Mouse (Mus musculus): ENCODE results near the gene H2-DMa. TPM values are rescaled to one million over a fixed set of nuclear protein-coding genes. Genes with fewer than 3 reads are reported as not detected.

H2-DMa gene
- polyA plus RNA-seq, 1 experiment from 2014 or later, result 15.8 TPM

Other genes starting within 250 kb of the H2-DMa start
- not detected in 2 replicates for gene Gm7029, start 245.7 kb upstream of the H2-DMa start, polyA plus RNA-seq (2015; fragmentation: Nextera tagmentation; extraction: Ambion mirVana)
- gene Kifc1, start 228.9 kb upstream of the H2-DMa start, polyA plus RNA-seq (2015; fragmentation: Nextera tagmentation; extraction: Ambion mirVana), result 3.7 and 4.6 TPM in 2 replicates
- 0.32 and 0.54 TPM in 2 replicates for gene Platr17, start 214.4 kb upstream of the H2-DMa start, polyA plus RNA-seq (2015; fragmentation: Nextera tagmentation; extraction: Ambion mirVana)
- 61.5 and 63.1 TPM in 2 replicates for gene Daxx, start 210.1 kb upstream of the H2-DMa start, polyA plus RNA-seq (2015; fragmentation: Nextera tagmentation; extraction: Ambion mirVana)
- 13.7 and 15.4 TPM in 2 replicates for gene Tapbp, start 203.6 kb upstream of the H2-DMa start, polyA plus RNA-seq (2015; fragmentation: Nextera tagmentation; extraction: Ambion mirVana)
- gene Zbtb22, start 203.6 kb upstream of the H2-DMa start, polyA plus RNA-seq (2015; fragmentation: Nextera tagmentation; extraction: Ambion mirVana), result 17.1 and 17.2 TPM in 2 replicates
- 40.8 and 52.3 TPM in 2 replicates for gene Rgl2, start 190.0 kb upstream of the H2-DMa start, polyA plus RNA-seq (2015; fragmentation: Nextera tagmentation; extraction: Ambion mirVana)
- 182 and 196 TPM in 2 replicates for gene Pfdn6, start 179.2 kb upstream of the H2-DMa start, polyA plus RNA-seq (2015; fragmentation: Nextera tagmentation; extraction: Ambion mirVana)
- gene Wdr46, start 178.9 kb upstream of the H2-DMa start, polyA plus RNA-seq (2015; fragmentation: Nextera tagmentation; extraction: Ambion mirVana), result 26.1 and 29.4 TPM in 2 replicates
- gene B3galt4, start 168.1 kb upstream of the H2-DMa start, polyA plus RNA-seq (2015; fragmentation: Nextera tagmentation; extraction: Ambion mirVana), result 10.0 and 13.2 TPM in 2 replicates
- gene Vps52, start 163.7 kb upstream of the H2-DMa start, polyA plus RNA-seq (2015; fragmentation: Nextera tagmentation; extraction: Ambion mirVana), result 79.5 and 81.0 TPM in 2 replicates
- gene Rps18, start 163.5 kb upstream of the H2-DMa start, polyA plus RNA-seq (2015; fragmentation: Nextera tagmentation; extraction: Ambion mirVana), result 811 and 837 TPM in 2 replicates
- 9.4 and 9.9 TPM in 2 replicates for gene H2-K1, start 119.2 kb upstream of the H2-DMa start, polyA plus RNA-seq (2015; fragmentation: Nextera tagmentation; extraction: Ambion mirVana)
- 16.0 and 20.4 TPM in 2 replicates for gene Ring1, start 94.9 kb upstream of the H2-DMa start, polyA plus RNA-seq (2015; fragmentation: Nextera tagmentation; extraction: Ambion mirVana)
- 63.9 and 65.4 TPM in 2 replicates for gene H2-Ke6, start 91.5 kb upstream of the H2-DMa start, polyA plus RNA-seq (2015; fragmentation: Nextera tagmentation; extraction: Ambion mirVana)
- 148 and 157 TPM in 2 replicates for gene Slc39a7, start 87.9 kb upstream of the H2-DMa start, polyA plus RNA-seq (2015; fragmentation: Nextera tagmentation; extraction: Ambion mirVana)
- 55.6 and 60.2 TPM in 2 replicates for gene Rxrb, start 87.7 kb upstream of the H2-DMa start, polyA plus RNA-seq (2015; fragmentation: Nextera tagmentation; extraction: Ambion mirVana)
- 2.3 and 4.0 TPM in 2 replicates for gene Col11a2, start 80.1 kb upstream of the H2-DMa start, polyA plus RNA-seq (2015; fragmentation: Nextera tagmentation; extraction: Ambion mirVana)
- gene H2-Oa, start 27.2 kb upstream of the H2-DMa start, polyA plus RNA-seq (2015; fragmentation: Nextera tagmentation; extraction: Ambion mirVana), result 0.22 and 0.28 TPM in 2 replicates
- gene Brd2, start 3.1 kb downstream of the H2-DMa start, polyA plus RNA-seq (2015; fragmentation: Nextera tagmentation; extraction: Ambion mirVana), result 130 and 132 TPM in 2 replicates
- 0.43 and 0.90 TPM in 2 replicates for gene H2-DMb2, start 23.8 kb downstream of the H2-DMa start, polyA plus RNA-seq (2015; fragmentation: Nextera tagmentation; extraction: Ambion mirVana)
- 0.66 and 0.98 TPM in 2 replicates for gene H2-DMb1, start 33.5 kb downstream of the H2-DMa start, polyA plus RNA-seq (2015; fragmentation: Nextera tagmentation; extraction: Ambion mirVana)
- 1.9 and 2.6 TPM in 2 replicates for gene Tap1, start 68.0 kb downstream of the H2-DMa start, polyA plus RNA-seq (2015; fragmentation: Nextera tagmentation; extraction: Ambion mirVana)
- gene Psmb9, start 68.2 kb downstream of the H2-DMa start, polyA plus RNA-seq (2015; fragmentation: Nextera tagmentation; extraction: Ambion mirVana), result 0.43 and 1.5 TPM in 2 replicates
- 1.5 and 2.5 TPM in 2 replicates for gene Psmb8, start 78.2 kb downstream of the H2-DMa start, polyA plus RNA-seq (2015; fragmentation: Nextera tagmentation; extraction: Ambion mirVana)
- 1.6 and 2.6 TPM in 2 replicates for gene Tap2, start 84.0 kb downstream of the H2-DMa start, polyA plus RNA-seq (2015; fragmentation: Nextera tagmentation; extraction: Ambion mirVana)
- gene H2-Ob, start 119.4 kb downstream of the H2-DMa start, polyA plus RNA-seq (2015; fragmentation: Nextera tagmentation; extraction: Ambion mirVana), result 0.15 and 0.28 TPM in 2 replicates
- gene H2-Ab1, start 138.1 kb downstream of the H2-DMa start, polyA plus RNA-seq (2015; fragmentation: Nextera tagmentation; extraction: Ambion mirVana), result 0.53 and 0.95 TPM in 2 replicates
- not detected in 2 replicates for gene H2-Aa, start 168.3 kb downstream of the H2-DMa start, polyA plus RNA-seq (2015; fragmentation: Nextera tagmentation; extraction: Ambion mirVana)
- gene H2-Eb1, start 186.3 kb downstream of the H2-DMa start, polyA plus RNA-seq (2015; fragmentation: Nextera tagmentation; extraction: Ambion mirVana), result 0.82 and 1.0 TPM in 2 replicates
- gene H2-Eb2, start 206.1 kb downstream of the H2-DMa start, polyA plus RNA-seq (2015; fragmentation: Nextera tagmentation; extraction: Ambion mirVana), result not detected in 2 replicates
- not detected in 2 replicates for gene Btnl2, start 235.3 kb downstream of the H2-DMa start, polyA plus RNA-seq (2015; fragmentation: Nextera tagmentation; extraction: Ambion mirVana)

All from forebrain, embryonic 16.5 days (tissue).